Mouse (Mus musculus) MEL (cell line): ENCODE measurements around the gene Zbp1. TPM values are rescaled to one million over a fixed set of nuclear protein-coding genes. Genes with fewer than 3 reads are reported as not detected.

Experiments
- DNase-seq: peaks from one replicate; pipeline ENCODE4 v3.0.0; 2011; ENCODE audit warnings: low read depth, low spot score
- H3K27ac ChIP-seq: 2 replicates; pipeline ENCODE4 v1.5.1; 2012; ENCODE audit warnings: low read depth, mild to moderate bottlenecking, control low read depth, low read length, moderate library complexity; ENCODE audit not compliant: control insufficient read depth
- H3K27me3 ChIP-seq, 2 experiments: fragments of 150-350 bp in 1 of 2; sonication (generic) in 1 of 2; 2 replicates each; pipeline ENCODE4 v1.6.1; 2012; ENCODE audit warnings: low read length in 2 of 2, mild to moderate bottlenecking in 2 of 2, improper control_type of control experiment in 1 of 2, moderate library complexity in 1 of 2; ENCODE audit not compliant: insufficient read depth in 2 of 2, control insufficient read depth in 1 of 2
- H3K36me3 ChIP-seq, 2 experiments: 2 replicates each; pipeline ENCODE4 v1.6.1; 2012 to 2014; ENCODE audit warnings: low read length in 2 of 2, improper control_type of control experiment in 1 of 2, inconsistent platforms in 1 of 2, mild to moderate bottlenecking in 1 of 2; ENCODE audit not compliant: insufficient read depth in 2 of 2, control insufficient read depth in 1 of 2
- H3K4me1 ChIP-seq, 2 experiments: fragments of 150-350 bp in 1 of 2; sonication (generic) in 1 of 2; 2 replicates each; pipeline ENCODE4 v1.6.1; 2012; ENCODE audit warnings: low read length in 2 of 2, improper control_type of control experiment in 1 of 2, mild to moderate bottlenecking in 1 of 2; ENCODE audit not compliant: insufficient read depth in 2 of 2, control insufficient read depth in 1 of 2
- H3K4me3 ChIP-seq, 2 experiments: fragments of 150-350 bp in 1 of 2; sonication (generic) in 1 of 2; 2 replicates each; pipeline ENCODE4 v1.5.1; 2012; ENCODE audit warnings: low read depth in 2 of 2, low read length in 2 of 2, mild to moderate bottlenecking in 2 of 2, moderate library complexity in 2 of 2, control low read depth in 1 of 2, improper control_type of control experiment in 1 of 2; ENCODE audit not compliant: control insufficient read depth in 1 of 2, insufficient read depth in 1 of 2
- H3K79me2 ChIP-seq: 2 replicates; pipeline ENCODE4 v1.6.1; 2012; ENCODE audit warnings: mild to moderate bottlenecking, low read length, moderate library complexity; ENCODE audit not compliant: control insufficient read depth, poor library complexity, insufficient read depth
- H3K9ac ChIP-seq: 2 replicates; pipeline ENCODE4 v1.6.1; 2012; ENCODE audit warnings: low read depth, mild to moderate bottlenecking, control low read depth, low read length, moderate library complexity; ENCODE audit not compliant: control insufficient read depth, poor library complexity, severe bottlenecking
- H3K9me3 ChIP-seq: fragments of 150-350 bp; sonication (generic); replicated peaks from 2 replicates; pipeline ENCODE4 v1.6.1; 2012; ENCODE audit warnings: mild to moderate bottlenecking, low read length, improper control_type of control experiment, moderate library complexity; ENCODE audit not compliant: insufficient read depth
- BHLHE40 ChIP-seq: IDR thresholded peaks from 2 replicates; pipeline ENCODE4 v1.6.1; 2012; ENCODE audit warnings: low read depth, mild to moderate bottlenecking, inconsistent platforms, low read length, improper control_type of control experiment, borderline replicate concordance
- E2F4 ChIP-seq: IDR thresholded peaks from 2 replicates; pipeline ENCODE4 v1.6.1; 2011; ENCODE audit warnings: low read depth, low read length, improper control_type of control experiment, borderline replicate concordance
- EP300 ChIP-seq, 2 experiments: IDR thresholded peaks; 2 replicates each; pipeline ENCODE4 v1.6.1; 2011; ENCODE audit warnings: improper control_type of control experiment in 2 of 2, low read length in 2 of 2, low read depth in 1 of 2, mild to moderate bottlenecking in 1 of 2
- HCFC1 ChIP-seq: IDR thresholded peaks from 2 replicates; pipeline ENCODE4 v1.6.1; 2012; ENCODE audit warnings: low read depth, mild to moderate bottlenecking, inconsistent platforms, low read length, improper control_type of control experiment, moderate library complexity
- JUND ChIP-seq: IDR thresholded peaks from 2 replicates; pipeline ENCODE4 v1.6.1; 2011; ENCODE audit warnings: low read depth, mild to moderate bottlenecking, improper control_type of control experiment, low read length
- MAFK ChIP-seq: IDR thresholded peaks from 2 replicates; pipeline ENCODE4 v1.6.1; 2011; ENCODE audit warnings: low read depth, mild to moderate bottlenecking, low read length, improper control_type of control experiment, borderline replicate concordance
- MAZ ChIP-seq: IDR thresholded peaks from 2 replicates; pipeline ENCODE4 v1.6.1; 2012; ENCODE audit warnings: low read depth, mild to moderate bottlenecking, inconsistent platforms, low read length, improper control_type of control experiment
- MYC ChIP-seq: IDR thresholded peaks from 2 replicates; pipeline ENCODE4 v1.6.1; 2011; ENCODE audit warnings: low read depth, mild to moderate bottlenecking, low read length, improper control_type of control experiment, moderate library complexity
- NELFE ChIP-seq: IDR thresholded peaks from 2 replicates; pipeline ENCODE4 v1.6.1; 2011; ENCODE audit warnings: low read depth, low read length, improper control_type of control experiment
- NRF1 ChIP-seq: IDR thresholded peaks from 2 replicates; pipeline ENCODE4 v1.6.1; 2014; ENCODE audit warnings: low read depth, mild to moderate bottlenecking, inconsistent platforms, low read length, improper control_type of control experiment, moderate library complexity; ENCODE audit not compliant: poor library complexity, insufficient read depth, severe bottlenecking
- POLR2A ChIP-seq, 2 experiments: IDR thresholded peaks; 2 replicates each; pipeline ENCODE4 v1.6.1; 2011 to 2012; ENCODE audit warnings: low read length in 2 of 2, mild to moderate bottlenecking in 2 of 2, control low read depth in 1 of 2, improper control_type of control experiment in 1 of 2, low read depth in 1 of 2, moderate library complexity in 1 of 2; ENCODE audit not compliant: control insufficient read depth in 1 of 2, insufficient read depth in 1 of 2, poor library complexity in 1 of 2
- POLR2AphosphoS5 ChIP-seq: IDR thresholded peaks from 2 replicates; pipeline ENCODE4 v1.6.1; 2012; ENCODE audit warnings: low read depth, borderline replicate concordance, mild to moderate bottlenecking, inconsistent platforms, low read length, moderate library complexity, mixed read lengths
- RAD21 ChIP-seq: IDR thresholded peaks from 2 replicates; pipeline ENCODE4 v1.6.1; 2011; ENCODE audit warnings: mild to moderate bottlenecking, low read depth, low read length, improper control_type of control experiment
- RCOR1 ChIP-seq: IDR thresholded peaks from 2 replicates; pipeline ENCODE4 v1.6.1; 2012; ENCODE audit warnings: low read depth, mild to moderate bottlenecking, inconsistent platforms, low read length, improper control_type of control experiment
- SIN3A ChIP-seq: IDR thresholded peaks from 2 replicates; pipeline ENCODE4 v1.6.1; 2012; ENCODE audit warnings: low read length, improper control_type of control experiment, inconsistent platforms
- TCF12 ChIP-seq: IDR thresholded peaks from 2 replicates; pipeline ENCODE4 v1.6.1; 2014; ENCODE audit warnings: low read depth, mild to moderate bottlenecking, inconsistent platforms, low read length, improper control_type of control experiment, moderate library complexity
- UBTF ChIP-seq: IDR thresholded peaks from 2 replicates; pipeline ENCODE4 v1.6.1; 2012; ENCODE audit warnings: low read depth, mild to moderate bottlenecking, inconsistent platforms, low read length, improper control_type of control experiment, moderate library complexity, borderline replicate concordance; ENCODE audit not compliant: insufficient read depth
- USF1 ChIP-seq: IDR thresholded peaks from 2 replicates; pipeline ENCODE4 v1.6.1; 2014; ENCODE audit warnings: low read depth, mild to moderate bottlenecking, inconsistent platforms, low read length, improper control_type of control experiment, moderate library complexity
- ZC3H11A ChIP-seq: IDR thresholded peaks from 2 replicates; pipeline ENCODE4 v1.6.1; 2012; ENCODE audit warnings: low read depth, mild to moderate bottlenecking, inconsistent platforms, low read length, improper control_type of control experiment
- ZKSCAN1 ChIP-seq: IDR thresholded peaks from 2 replicates; pipeline ENCODE4 v1.6.1; 2012; ENCODE audit warnings: low read depth, mild to moderate bottlenecking, inconsistent platforms, low read length, improper control_type of control experiment, moderate library complexity
- polyA plus RNA-seq, 2 experiments: library from polyadenylated mRNA; stranded (reverse) in 1 of 2; unstranded in 1 of 2; fragments of >175 nt in 1 of 2; fragments of >200 nt in 1 of 2; gene quantifications; 2 replicates each; pipeline versions ENCODE4 v1.2.1 to v1.2.4; 2012; ENCODE audit warnings: low replicate concordance in 2 of 2, low read depth in 1 of 2; ENCODE audit not compliant: insufficient read length in 2 of 2, insufficient read depth in 1 of 2, missing spikeins in 1 of 2
- total RNA-seq: library from RNA; depleted of rRNA; stranded (reverse); fragments of 300-350 nt; gene quantifications from 2 replicates; pipeline ENCODE4 v1.2.3, GENCODE M21; 2012; rRNA removed

The Zbp1 gene
- total RNA-seq (not detected in 2 replicates), polyA plus RNA-seq (not detected)

GRCm38 (mm10) chr2:173218416-173219141, at the start of gene Zbp1:
TSS of gene Zbp1 (minus strand) at chr2:173218923.
- Histone ChIP-seq H3K27ac (no peak within 1 kb of the TSS), H3K9me3 (no peaks in the 10 kb centered on the region), H3K9ac (no peak within 1 kb of the TSS), H3K4me3 (no peak within 1 kb of the TSS), H3K36me3 (no peaks in the 10 kb centered on the region), H3K79me2 (no peaks in the 10 kb centered on the region), H3K27me3 (no peaks in the 10 kb centered on the region), H3K4me1 (no peaks in the 10 kb centered on the region)
- TF ChIP-seq SIN3A (no peak), ZKSCAN1 (no peak), JUND (no peak), MYC (no peak), RAD21 (no peak), BHLHE40 (no peak), RCOR1 (no peak), EP300 (IDR thresholded peaks at IDR 0.05; ENCODE audit: low read depth in 1 of 2, low read length in 2 of 2) (no peak), HCFC1 (no peak), MAFK (no peak)
- DNase-seq, result no peak

GRCm38 (mm10) chr2:173267562-173267961, 48.8 kb upstream of the Zbp1 start:
- no peaks in the 10 kb centered on the region for H3K36me3 ChIP-seq
- H3K4me3 ChIP-seq, result no peak overlapping the region
- DNase-seq, result no peak
- no peaks in the 10 kb centered on the region for H3K4me1 ChIP-seq
- no peak overlapping the region for H3K9ac ChIP-seq
- no peaks in the 10 kb centered on the region for H3K79me2 ChIP-seq
- H3K27me3 ChIP-seq, result no peaks in the 10 kb centered on the region; a peak in 1 of 4 replicates
- H3K9me3 ChIP-seq, result no peaks in the 10 kb centered on the region
- TF ChIP-seq E2F4, result no peak
- TF ChIP-seq TCF12, result no peak
- TF ChIP-seq MAZ, result no peak
- no peak for TF ChIP-seq UBTF
- no peak for TF ChIP-seq ZC3H11A
- TF ChIP-seq RCOR1, result no peak
- no peak for TF ChIP-seq NELFE
- no peak for TF ChIP-seq POLR2AphosphoS5
- TF ChIP-seq MYC, result no peak
- no peak for TF ChIP-seq POLR2A (IDR thresholded peaks at IDR 0.05; ENCODE audit: control insufficient read depth in 1 of 2, insufficient read depth in 1 of 2, low read depth in 1 of 2, low read length in 2 of 2, poor library complexity in 1 of 2)
- no peak for TF ChIP-seq MAFK
- no peak for TF ChIP-seq NRF1
- TF ChIP-seq USF1, result no peak
- no peak for TF ChIP-seq JUND
- H3K27ac ChIP-seq, result no peak overlapping the region
